Mouse (Mus musculus) E14TG2a.4 (cell line): ENCODE data around the gene Ssc4d.

ENCODE experiments used
- CTCF ChIP-seq: conservative IDR thresholded peaks from 2 replicates; pipeline ENCODE4 v1.5.1; 2014; ENCODE audit warnings: low read length
- NANOG ChIP-seq: IDR thresholded peaks from 2 replicates; pipeline ENCODE4 v1.6.1; 2014; ENCODE audit warnings: borderline replicate concordance, low read length, mixed read lengths

GRCm38 (mm10) chr5:135931526-135931925 is 42.8 kb downstream of the Ssc4d start:
- TF ChIP-seq CTCF (no peak), NANOG (no peak)
